Mouse (Mus musculus): ENCODE measurements around the gene Ccdc69. TPM values are rescaled to one million over a fixed set of nuclear protein-coding genes. Genes with fewer than 3 reads are reported as not detected.
A peak's percentile ranks its signal among the peaks of the same experiment; 100 is the strongest.
"Not testable (repeated sequence)": the region's sequence is repeated elsewhere in the genome, so short reads cannot be mapped to it uniquely, and the experiment has no call there.

Gene Ccdc69
- total RNA-seq, 1 experiment from 2014 or later: 8.3 TPM

GRCm38 (mm10) chr11:55097463-55098188, 19.7 kb upstream of the Ccdc69 start, which contains the start of gene Gm2a:
Gene Gm2a (plus strand): TSS chr11:55098115.
- peak; percentile 98 for DNase-seq

- no peak for DNase-seq
These were observed 19.0 kb upstream of the Ccdc69 start for GRCm38 (mm10) chr11:55096731-55097462.

DNA sequence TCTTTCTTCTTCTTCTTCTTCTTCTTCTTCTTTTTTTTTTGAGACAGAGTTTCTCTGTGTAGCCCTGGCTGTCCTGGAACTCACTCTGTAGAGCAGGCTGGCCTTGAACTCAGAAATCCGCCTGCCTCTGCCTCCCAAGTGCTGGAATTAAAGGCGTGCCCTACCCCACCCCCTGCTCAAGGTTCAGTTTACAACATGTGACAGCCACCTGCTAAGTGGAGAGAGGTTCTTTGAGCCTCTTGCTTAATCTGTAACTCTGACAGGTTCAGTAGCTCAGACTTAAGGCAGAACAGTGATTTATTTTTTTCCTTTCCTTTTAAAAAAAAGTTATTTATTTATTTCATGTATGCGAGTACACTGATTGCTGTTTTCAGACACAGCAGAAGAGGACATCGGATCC, 18.4 kb upstream of the Ccdc69 start:
- not testable (repeated sequence) for DNase-seq

- no peak for DNase-seq
These were observed 15.2 kb upstream of the Ccdc69 start for GRCm38 (mm10) chr11:55093096-55093495.

- no peak for DNase-seq
These were observed 12.0 kb upstream of the Ccdc69 start for GRCm38 (mm10) chr11:55089892-55090291.

- peak; percentile 85 for DNase-seq
These were observed 9.1 kb upstream of the Ccdc69 start for GRCm38 (mm10) chr11:55087006-55087405.

DNA sequence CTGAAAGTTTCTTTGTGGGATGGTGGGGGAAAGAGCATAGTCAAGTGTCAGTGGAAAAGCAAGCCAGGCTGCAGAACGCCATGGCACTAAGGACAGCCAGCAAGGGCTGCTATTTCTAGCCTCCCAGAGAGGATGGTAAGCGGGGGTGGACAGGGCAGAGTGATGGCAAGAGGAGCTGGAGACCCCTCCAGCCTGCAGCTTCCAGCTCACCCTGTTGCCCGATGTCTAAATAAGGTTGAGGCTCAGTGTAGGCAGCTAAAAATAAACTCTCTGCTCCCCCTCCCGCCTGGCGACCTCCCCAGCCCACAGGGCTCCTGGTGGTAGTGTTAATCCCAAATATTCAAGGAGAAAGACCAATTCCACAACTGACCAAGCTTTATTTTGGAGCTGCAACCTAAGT, 7.5 kb upstream of the Ccdc69 start:
- DNase-seq: no peak

GRCm38 (mm10) chr11:55084629-55085028, 6.7 kb upstream of the Ccdc69 start:
- DNase-seq: peak; percentile 85

- DNase-seq: peak; percentile 59
These were observed 3.3 kb upstream of the Ccdc69 start for GRCm38 (mm10) chr11:55081206-55081605.

GRCm38 (mm10) chr11:55079180-55079579, 1.2 kb upstream of the Ccdc69 start:
- DNase-seq: no peak

DNA sequence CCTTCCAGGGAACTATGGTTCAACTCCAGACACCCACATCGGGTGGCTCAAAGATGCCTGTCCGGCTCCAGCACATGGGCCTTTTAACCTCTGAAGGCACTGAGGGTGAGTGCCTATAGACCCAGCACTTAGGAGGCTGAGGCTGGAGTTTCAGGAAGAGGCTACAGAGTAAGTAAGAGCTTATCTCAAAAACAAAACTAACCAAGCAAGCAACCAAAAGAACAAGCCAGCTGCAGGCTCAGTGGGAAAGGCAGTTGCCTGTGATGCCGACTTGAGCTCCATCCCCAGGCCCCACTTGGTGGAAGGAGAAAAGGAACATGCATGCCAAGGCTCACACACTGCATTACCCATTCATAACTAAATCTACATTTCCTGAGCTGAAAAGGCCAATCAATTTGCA, 571 bp upstream of the Ccdc69 start:
- no peak for DNase-seq

DNA sequence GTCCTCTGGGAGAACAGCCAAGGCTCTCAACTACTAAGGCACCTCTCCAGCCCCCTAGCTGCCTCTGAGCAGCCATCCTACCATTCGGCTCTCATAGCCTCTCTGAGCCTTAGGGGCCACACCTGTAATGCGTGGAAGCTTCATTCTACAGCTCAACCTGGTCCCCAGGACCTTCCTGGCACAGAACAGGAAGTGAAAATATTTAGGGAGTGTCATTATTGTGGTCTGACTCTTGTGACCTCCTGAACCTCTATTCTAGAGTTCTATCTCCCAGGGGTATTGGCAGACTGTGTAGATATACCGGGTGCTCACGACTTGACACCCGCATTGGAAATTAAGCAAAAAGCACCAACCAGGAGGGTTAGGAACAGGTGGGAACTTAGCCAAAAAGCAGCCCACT, 1.7 kb downstream of the Ccdc69 start:
- no peak for DNase-seq

- peak; percentile 66 for DNase-seq
These were observed 2.3 kb downstream of the Ccdc69 start for GRCm38 (mm10) chr11:55075602-55076001.

- DNase-seq: no peak
These were observed 4.7 kb downstream of the Ccdc69 start for GRCm38 (mm10) chr11:55073191-55073590.

- no peak for DNase-seq
These were observed 5.5 kb downstream of the Ccdc69 start for GRCm38 (mm10) chr11:55072467-55072866.

DNA sequence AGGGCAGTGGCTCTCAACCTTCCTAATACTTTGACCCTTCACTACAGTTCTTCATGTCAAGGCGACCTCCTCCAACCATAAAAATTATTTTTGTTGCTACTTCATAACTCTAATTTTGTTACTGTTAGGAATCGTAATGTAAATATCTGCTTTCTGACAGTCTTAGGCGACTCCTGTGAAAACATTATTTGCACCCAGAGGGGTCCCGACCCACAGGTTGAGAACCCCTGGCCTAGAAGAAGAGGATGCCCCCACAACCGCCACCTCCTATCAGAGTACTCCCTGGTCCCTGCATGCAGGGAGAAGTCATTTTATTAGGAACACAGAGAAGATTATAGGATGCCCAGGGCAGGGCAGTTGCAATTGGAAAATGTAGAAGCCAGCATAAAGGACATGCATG, 6.6 kb downstream of the Ccdc69 start:
- no peak for DNase-seq

DNA sequence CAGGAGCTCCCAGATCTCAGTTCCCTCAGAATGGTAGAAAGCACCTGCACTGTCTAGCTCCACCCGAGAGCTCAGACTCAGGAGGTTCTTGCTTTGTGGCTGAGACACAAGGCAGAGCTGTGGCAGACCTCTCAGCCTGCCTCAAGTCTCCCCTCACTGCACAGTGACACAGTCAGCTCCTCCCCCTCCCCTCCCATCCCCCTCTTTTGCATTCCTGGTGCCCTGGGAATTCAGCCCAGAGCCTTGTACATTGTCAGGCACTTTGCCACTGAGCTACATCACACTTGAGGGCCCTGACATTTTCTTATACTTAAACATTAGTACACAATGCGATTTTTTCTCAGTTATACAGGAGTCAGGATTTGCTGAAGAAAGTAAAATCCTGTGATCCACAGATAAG, 8.9 kb downstream of the Ccdc69 start:
- DNase-seq: peak; percentile 28

DNA sequence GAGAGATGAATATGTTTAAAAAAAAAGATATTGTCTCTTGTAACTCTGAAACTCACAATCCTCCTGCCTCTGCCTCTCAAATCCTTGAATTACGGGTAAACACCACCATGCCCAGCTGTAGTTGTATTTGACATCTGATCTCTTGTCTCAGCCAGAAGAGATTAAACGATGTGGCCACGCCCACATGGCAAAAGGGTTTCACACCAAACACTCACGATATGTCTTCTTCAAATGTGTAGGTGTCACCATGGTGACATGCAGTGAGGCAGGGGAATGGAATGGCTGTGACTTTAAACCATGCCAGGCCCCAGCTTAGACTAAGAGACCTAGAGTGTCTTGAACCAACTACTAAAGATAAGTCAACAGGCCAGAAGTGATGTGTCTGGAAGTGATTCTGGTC, 11.0 kb downstream of the Ccdc69 start:
- DNase-seq: no peak

GRCm38 (mm10) chr11:55062856-55063255, 15.1 kb downstream of the Ccdc69 start:
- DNase-seq: peak; percentile 61

DNA sequence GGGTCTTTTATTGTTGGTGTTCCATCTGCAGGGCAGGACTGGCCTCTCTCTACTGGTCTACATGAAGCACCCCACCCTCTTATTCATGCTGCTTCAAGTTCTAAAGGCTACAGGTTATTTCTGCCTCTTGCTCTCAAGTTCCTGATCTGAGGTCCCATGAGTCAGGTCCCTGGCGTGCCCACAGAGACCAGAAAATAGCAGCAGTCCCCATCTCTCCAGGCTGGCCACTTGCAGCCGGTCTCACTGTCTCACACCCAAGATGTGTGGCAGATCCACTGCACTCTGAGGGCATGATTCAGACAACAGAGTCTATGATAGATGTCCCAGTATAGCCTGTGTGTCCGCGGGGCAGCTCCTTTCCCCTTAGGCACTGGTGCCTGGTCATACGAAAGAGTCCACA, 17.1 kb downstream of the Ccdc69 start:
- DNase-seq: no peak

DNA sequence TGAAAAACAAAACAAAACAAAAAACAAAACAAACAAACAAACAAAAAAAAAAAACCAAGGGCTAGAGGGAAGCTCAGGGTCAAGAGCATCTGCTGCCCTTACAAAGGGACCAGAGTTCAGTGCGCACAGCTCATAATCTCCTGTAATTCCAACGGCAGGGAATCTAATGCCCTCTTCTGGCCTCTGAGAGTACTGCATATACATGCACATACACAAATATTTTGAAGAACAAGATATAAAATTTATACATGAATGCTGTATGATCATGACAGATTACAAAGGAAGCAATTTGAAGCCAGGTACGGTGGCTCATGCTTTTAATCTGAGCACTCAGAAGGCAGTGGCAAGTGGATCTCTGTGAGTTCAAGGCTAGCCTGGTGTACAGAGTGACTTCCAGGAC, 20.4 kb downstream of the Ccdc69 start:
- DNase-seq: no peak

DNA sequence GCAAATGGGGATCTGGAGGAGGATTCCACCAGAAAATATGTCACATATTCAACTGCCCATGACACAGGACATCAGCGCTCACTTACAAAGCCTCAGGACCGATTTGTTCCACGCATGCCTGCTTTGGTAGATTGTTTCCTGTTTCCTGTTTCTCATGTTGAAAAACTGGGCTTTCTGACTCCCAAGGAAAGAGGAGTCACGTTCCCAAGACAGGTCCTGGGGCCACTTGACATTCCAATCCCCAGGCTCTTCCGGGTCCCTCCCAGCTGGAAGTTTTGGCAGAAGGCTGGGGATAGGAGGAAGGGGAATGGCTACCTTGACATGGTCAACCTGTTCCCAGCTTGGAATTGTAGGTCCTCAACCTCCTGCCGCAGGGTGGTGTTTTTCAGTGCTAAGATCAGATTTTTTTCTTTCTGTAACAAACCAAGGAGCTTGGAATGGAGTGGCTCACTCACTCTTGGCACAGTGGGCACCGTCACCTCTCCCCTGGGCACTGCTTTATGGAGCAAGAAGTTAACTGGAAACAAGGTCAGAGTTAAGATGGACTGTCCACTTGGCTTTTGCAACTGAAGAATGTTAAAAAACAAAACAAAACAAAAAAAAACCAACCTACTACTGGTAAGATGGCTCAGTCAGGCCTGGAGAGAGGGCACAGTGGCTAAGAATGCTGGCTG, 27.0 kb downstream of the Ccdc69 start:
- DNase-seq: peak; percentile 68

GRCm38 (mm10) chr11:55046600-55046999, 31.3 kb downstream of the Ccdc69 start:
- DNase-seq: peak; percentile 81
